Mouse (Mus musculus) hindbrain, embryonic 13.5 days (tissue): ENCODE results near the gene Htt. TPM values are rescaled to one million over a fixed set of nuclear protein-coding genes. Genes with fewer than 3 reads are reported as not detected.

Experiments used
- ATAC-seq: fragments of 200-750 bp; cut with Nextera tagmentation; 2 replicates; pipeline ENCODE4 v1.8.0; 2017; ENCODE audit warnings: moderate TSS enrichment; ENCODE audit not compliant: low FRiP score
- H3K27ac ChIP-seq: fragments of 300-500 bp; sonication (generic); 2 replicates; pipeline ENCODE4 v1.5.1; 2015; ENCODE audit warnings: inconsistent platforms, mild to moderate bottlenecking, moderate library complexity
- H3K27me3 ChIP-seq: fragments of 300-500 bp; sonication (generic); 2 replicates; pipeline ENCODE4 v1.6.1; 2015; ENCODE audit warnings: mild to moderate bottlenecking, inconsistent platforms
- H3K36me3 ChIP-seq: fragments of 300-500 bp; sonication (generic); 2 replicates; pipeline ENCODE4 v1.6.1; 2015; ENCODE audit warnings: mild to moderate bottlenecking, inconsistent platforms
- H3K4me1 ChIP-seq: fragments of 300-500 bp; sonication (generic); replicated peaks from 2 replicates; pipeline ENCODE4 v1.6.1; 2015; ENCODE audit warnings: inconsistent platforms
- H3K4me2 ChIP-seq: fragments of 300-500 bp; sonication (generic); 2 replicates; pipeline ENCODE4 v1.6.1; 2015; ENCODE audit warnings: inconsistent platforms, mild to moderate bottlenecking, moderate library complexity
- H3K4me3 ChIP-seq: fragments of 300-500 bp; sonication (generic); 2 replicates; pipeline ENCODE4 v1.5.1; 2015; ENCODE audit warnings: mild to moderate bottlenecking, inconsistent platforms
- H3K9ac ChIP-seq: fragments of 300-500 bp; sonication (generic); 2 replicates; pipeline ENCODE4 v1.6.1; 2015; ENCODE audit warnings: mild to moderate bottlenecking, inconsistent platforms
- H3K9me3 ChIP-seq: fragments of 300-500 bp; sonication (generic); 2 replicates; pipeline ENCODE4 v1.6.1; 2016; ENCODE audit warnings: inconsistent platforms
- WGBS: fragments of 180-500 bp; shearing (Covaris S2); methylation state at CpG from one replicate; pipeline ENCODE4 v1.1.7; 2015; 5-methylcytosine and 5-hydroxymethylcytosine counted together
- polyA plus RNA-seq: library from polyadenylated mRNA; unstranded; fragments of >200 nt; fragmentation: Nextera tagmentation; extraction: Ambion mirVana; gene quantifications from 2 replicates; pipeline ENCODE4 v1.2.1, GENCODE M21; 2015

Htt gene
- polyA plus RNA-seq, 1 experiment from 2014 or later = 13.1 TPM

- Histone ChIP-seq H3K36me3 (0 out of 2 replicates have a peak, but pooled peaks cover 11% of the 10 kb centered on the region), H3K4me3 (peak within 1 kb of the TSS; percentile 82), H3K9ac (peak within 1 kb of the TSS; percentile 99), H3K4me2 (peak within 1 kb of the TSS; percentile 82), H3K9me3 (no peaks in the 10 kb centered on the region), H3K27ac (peak within 1 kb of the TSS; percentile 96), H3K27me3 (no peaks in the 10 kb centered on the region), H3K4me1 (peaks cover 36% of the 10 kb centered on the region)
- under 1% methylated on average over 71 of the region's 84 CpGs for WGBS
- ATAC-seq = peak; percentile 86
These were observed 187.6 kb downstream of the Htt start, which contains the start of gene Rgs12 for GRCm38 (mm10) chr5:34948861-34949760. TSS of gene Rgs12 (plus strand) at chr5:34949445.

- 0 out of 2 replicates have a peak, but pooled peaks cover 11% of the 10 kb centered on the region for H3K36me3 ChIP-seq
- peak overlapping the region; percentile 82 for H3K4me2 ChIP-seq
- H3K9ac ChIP-seq = peak overlapping the region; percentile 99
- H3K27me3 ChIP-seq = no peaks in the 10 kb centered on the region
- H3K27ac ChIP-seq = peak overlapping the region; percentile 96
- peak overlapping the region; percentile 82 for H3K4me3 ChIP-seq
- ATAC-seq = peak; percentile 58
- H3K4me1 ChIP-seq = peaks cover 39% of the 10 kb centered on the region
- WGBS = under 1% methylated on average over 12 of the region's 12 CpGs
- no peaks in the 10 kb centered on the region for H3K9me3 ChIP-seq
These were observed 188.2 kb downstream of the Htt start for GRCm38 (mm10) chr5:34949769-34950211.

GRCm38 (mm10) chr5:34950486-34951160 is 189.1 kb downstream of the Htt start:
- H3K9me3 ChIP-seq = no peaks in the 10 kb centered on the region
- 0 out of 2 replicates have a peak, but pooled peaks cover 11% of the 10 kb centered on the region for H3K36me3 ChIP-seq
- H3K4me1 ChIP-seq = peaks cover 43% of the 10 kb centered on the region
- peak overlapping the region; percentile 96 for H3K27ac ChIP-seq
- H3K9ac ChIP-seq = peak overlapping the region; percentile 99
- 55% methylated on average over 6 of the region's 6 CpGs for WGBS
- H3K4me3 ChIP-seq = peak overlapping the region; percentile 82
- peak overlapping the region; percentile 82 for H3K4me2 ChIP-seq
- no peak for ATAC-seq
- no peaks in the 10 kb centered on the region for H3K27me3 ChIP-seq

GRCm38 (mm10) chr5:34951161-34951834 is 189.8 kb downstream of the Htt start:
- H3K4me2 ChIP-seq = peak overlapping the region; percentile 82
- H3K27ac ChIP-seq = peak overlapping the region; percentile 96
- H3K4me3 ChIP-seq = peak overlapping the region; percentile 82
- 92% methylated on average over 8 of the region's 8 CpGs for WGBS
- H3K9ac ChIP-seq = peak overlapping the region; percentile 99
- H3K27me3 ChIP-seq = no peaks in the 10 kb centered on the region
- 0 out of 2 replicates have a peak, but pooled peaks cover 11% of the 10 kb centered on the region for H3K36me3 ChIP-seq
- peaks cover 48% of the 10 kb centered on the region for H3K4me1 ChIP-seq
- ATAC-seq = no peak
- no peaks in the 10 kb centered on the region for H3K9me3 ChIP-seq

- 0 out of 2 replicates have a peak, but pooled peaks cover 11% of the 10 kb centered on the region for H3K36me3 ChIP-seq
- H3K9me3 ChIP-seq = no peaks in the 10 kb centered on the region
- H3K4me1 ChIP-seq = peaks cover 77% of the 10 kb centered on the region
- no peak for ATAC-seq
- peak overlapping the region; percentile 2; the same call in 1 of the 2 replicates for H3K4me2 ChIP-seq
- 69% methylated on average over 6 of the region's 6 CpGs for WGBS
- H3K9ac ChIP-seq = no peak overlapping the region
- no peaks in the 10 kb centered on the region for H3K27me3 ChIP-seq
- peak overlapping the region; percentile 9; the same call in 1 of the 2 replicates for H3K27ac ChIP-seq
- H3K4me3 ChIP-seq = no peak overlapping the region
These were observed 193.0 kb downstream of the Htt start for GRCm38 (mm10) chr5:34954508-34954907.

GRCm38 (mm10) chr5:34955630-34956029 is 194.1 kb downstream of the Htt start:
- no peak overlapping the region for H3K4me3 ChIP-seq
- H3K4me1 ChIP-seq = peaks cover 78% of the 10 kb centered on the region
- no peak for ATAC-seq
- 0 out of 2 replicates have a peak overlapping the region, but pooled peaks have one; percentile 9 for H3K27ac ChIP-seq
- 0 out of 2 replicates have a peak, but pooled peaks cover 11% of the 10 kb centered on the region for H3K36me3 ChIP-seq
- no peaks in the 10 kb centered on the region for H3K9me3 ChIP-seq
- no peak overlapping the region for H3K4me2 ChIP-seq
- 49% methylated on average over 5 of the region's 5 CpGs for WGBS
- no peaks in the 10 kb centered on the region for H3K27me3 ChIP-seq
- H3K9ac ChIP-seq = no peak overlapping the region

GRCm38 (mm10) chr5:34956151-34956550 is 194.6 kb downstream of the Htt start:
- H3K27ac ChIP-seq = peak overlapping the region; percentile 20; the same call in 1 of the 2 replicates
- no peaks in the 10 kb centered on the region for H3K27me3 ChIP-seq
- H3K4me3 ChIP-seq = no peak overlapping the region
- 0 out of 2 replicates have a peak, but pooled peaks cover 11% of the 10 kb centered on the region for H3K36me3 ChIP-seq
- H3K4me2 ChIP-seq = no peak overlapping the region
- H3K4me1 ChIP-seq = peaks cover 75% of the 10 kb centered on the region
- 78% methylated on average over 7 of the region's 7 CpGs for WGBS
- no peak for ATAC-seq
- no peaks in the 10 kb centered on the region for H3K9me3 ChIP-seq
- H3K9ac ChIP-seq = no peak overlapping the region

GRCm38 (mm10) chr5:34957015-34957414 is 195.5 kb downstream of the Htt start:
- WGBS = 65% methylated on average over 2 of the region's 2 CpGs
- Histone ChIP-seq H3K4me1 (peaks cover 74% of the 10 kb centered on the region), H3K9ac (no peak overlapping the region), H3K27me3 (no peaks in the 10 kb centered on the region), H3K27ac (peak overlapping the region; percentile 64), H3K9me3 (no peaks in the 10 kb centered on the region), H3K36me3 (0 out of 2 replicates have a peak, but pooled peaks cover 8% of the 10 kb centered on the region), H3K4me3 (no peak overlapping the region), H3K4me2 (0 out of 2 replicates have a peak overlapping the region, but pooled peaks have one; percentile 1)
- ATAC-seq = peak; percentile 62; the same call in 1 of the 2 replicates

GRCm38 (mm10) chr5:34960021-34960420 is 198.5 kb downstream of the Htt start:
- ATAC-seq = no peak
- Histone ChIP-seq H3K9ac (peak overlapping the region; percentile 8; the same call in 1 of the 2 replicates), H3K4me2 (no peak overlapping the region), H3K4me3 (no peak overlapping the region), H3K27me3 (no peaks in the 10 kb centered on the region), H3K4me1 (peaks cover 68% of the 10 kb centered on the region), H3K9me3 (no peaks in the 10 kb centered on the region), H3K27ac (no peak overlapping the region), H3K36me3 (peaks cover 6% of the 10 kb centered on the region)
- 75% methylated on average over 1 of the region's 1 CpGs for WGBS
